Mouse (Mus musculus): Measurements from ENCODE around the gene Phospho1.

The Phospho1 gene

DNA sequence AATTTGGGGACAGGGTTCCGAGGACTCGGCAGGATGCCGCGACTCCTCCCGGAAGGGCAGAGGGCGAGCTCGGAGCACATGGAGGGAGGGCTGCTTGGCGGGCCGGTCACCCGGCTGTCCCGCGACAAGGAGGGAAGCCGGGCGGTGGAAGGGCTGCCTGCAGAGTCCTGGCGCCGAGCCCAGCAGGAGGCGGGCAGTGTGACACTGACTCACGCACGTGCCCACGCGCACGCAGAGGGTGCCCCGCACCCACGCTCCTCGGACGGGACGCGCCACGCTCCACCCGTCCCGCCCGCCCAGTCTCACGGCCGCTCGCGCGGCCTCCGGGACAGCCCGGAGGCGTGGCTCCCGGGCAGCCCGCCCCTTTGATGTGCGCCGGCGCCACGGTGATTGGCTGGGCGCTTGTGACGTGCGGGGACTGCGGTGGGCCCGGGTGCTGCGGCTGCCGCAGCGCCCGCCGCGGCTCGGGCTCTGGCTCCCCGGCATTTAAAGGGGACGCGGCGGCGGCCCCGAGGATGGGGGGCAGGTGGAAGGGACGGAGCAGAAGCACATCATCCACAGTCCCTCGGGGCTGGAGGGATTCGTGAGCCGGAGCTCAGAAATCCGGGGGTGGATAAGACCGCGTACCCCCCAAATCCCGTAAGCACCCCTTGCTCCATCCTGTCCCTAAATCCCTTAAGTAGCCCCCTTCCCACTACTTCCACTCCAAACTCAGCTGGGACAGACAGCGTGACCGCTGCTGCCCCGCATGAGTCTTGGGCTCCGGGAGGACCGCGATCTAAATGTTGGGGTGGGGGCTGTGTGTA is at the start of gene Phospho1:
Gene Phospho1, plus strand, starts transcription at position 429 of the 806 bp plus-strand sequence.
- DNase-seq (ENCODE audit: low spot score) = peak; percentile 91

- no peak for DNase-seq (ENCODE audit: low spot score)
These were observed 46.7 kb upstream of the Phospho1 start for GRCm38 (mm10) chr11:95777323-95778297.

GRCm38 (mm10) chr11:95778831-95779251 is 45.5 kb upstream of the Phospho1 start:
- DNase-seq (ENCODE audit: low spot score) = peak; percentile 20

DNA sequence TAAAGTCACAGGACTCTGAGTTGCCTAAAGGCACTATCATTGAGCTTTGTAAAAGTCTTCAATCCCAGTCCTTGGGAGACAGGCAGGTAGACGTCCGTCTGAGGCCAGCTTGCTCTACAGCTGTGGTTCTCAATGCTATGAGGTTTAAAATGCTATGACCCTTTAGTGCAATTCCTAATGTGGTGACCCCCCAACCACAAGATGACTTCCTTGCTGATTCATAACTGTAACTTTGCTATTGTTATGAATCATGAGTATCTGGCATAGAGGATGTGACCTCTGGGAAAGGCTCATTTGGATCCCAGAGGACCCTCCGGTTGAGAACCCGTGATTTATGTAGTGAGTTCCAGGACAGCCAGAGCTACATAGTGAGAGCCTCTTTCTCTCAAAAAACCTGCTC is 44.9 kb upstream of the Phospho1 start:
- no peak for DNase-seq (ENCODE audit: low spot score)

DNA sequence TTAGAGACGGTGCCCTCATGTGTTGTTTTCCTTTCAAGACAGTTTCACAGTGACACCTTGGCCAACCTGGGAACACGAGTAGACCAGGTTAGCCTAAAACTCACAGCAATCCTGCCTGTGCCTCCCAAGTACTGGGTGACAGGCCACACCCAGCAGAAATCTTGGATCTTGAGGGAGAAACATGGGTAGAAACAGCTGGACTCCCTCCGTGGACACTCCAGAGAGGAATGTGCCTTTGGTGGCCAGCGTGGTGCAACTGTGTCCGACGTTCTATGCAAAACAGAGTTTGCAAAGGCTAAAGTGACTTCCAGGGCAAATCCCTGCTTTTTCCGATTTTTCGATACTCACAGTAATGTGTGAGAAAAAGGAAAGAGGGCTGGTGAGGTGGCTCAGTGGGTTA is 43.8 kb upstream of the Phospho1 start:
- no peak for DNase-seq (ENCODE audit: low spot score)

- DNase-seq (ENCODE audit: low spot score) = no peak
These were observed 42.7 kb upstream of the Phospho1 start for GRCm38 (mm10) chr11:95781557-95781956.

DNA sequence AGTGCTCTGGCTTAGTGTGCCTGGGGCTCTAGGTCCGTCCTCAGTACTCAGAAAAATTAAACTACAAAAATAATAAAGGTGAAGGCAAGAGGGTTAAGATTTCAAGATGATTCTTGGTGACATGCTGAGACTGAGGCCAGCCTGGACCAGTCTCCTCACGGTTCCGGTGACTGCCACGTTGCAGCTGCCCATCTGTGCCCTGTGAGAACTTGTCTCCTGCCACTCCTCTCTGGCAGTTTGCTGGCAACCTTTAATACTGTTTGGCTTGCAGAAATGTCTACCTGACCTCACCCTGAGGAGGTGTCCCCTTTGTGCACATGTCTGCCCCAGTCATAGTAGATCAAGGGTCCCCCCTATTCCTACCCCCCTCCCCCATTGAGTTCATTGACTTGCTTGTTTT is 40.8 kb upstream of the Phospho1 start:
- DNase-seq (ENCODE audit: low spot score) = no peak

GRCm38 (mm10) chr11:95783958-95784357 is 40.3 kb upstream of the Phospho1 start:
- DNase-seq (ENCODE audit: low spot score) = no peak

GRCm38 (mm10) chr11:95785675-95786074 is 38.6 kb upstream of the Phospho1 start:
- DNase-seq (ENCODE audit: low spot score) = peak; percentile 39

- DNase-seq (ENCODE audit: low spot score) = no peak
These were observed 37.8 kb upstream of the Phospho1 start for GRCm38 (mm10) chr11:95786511-95786910.

DNA sequence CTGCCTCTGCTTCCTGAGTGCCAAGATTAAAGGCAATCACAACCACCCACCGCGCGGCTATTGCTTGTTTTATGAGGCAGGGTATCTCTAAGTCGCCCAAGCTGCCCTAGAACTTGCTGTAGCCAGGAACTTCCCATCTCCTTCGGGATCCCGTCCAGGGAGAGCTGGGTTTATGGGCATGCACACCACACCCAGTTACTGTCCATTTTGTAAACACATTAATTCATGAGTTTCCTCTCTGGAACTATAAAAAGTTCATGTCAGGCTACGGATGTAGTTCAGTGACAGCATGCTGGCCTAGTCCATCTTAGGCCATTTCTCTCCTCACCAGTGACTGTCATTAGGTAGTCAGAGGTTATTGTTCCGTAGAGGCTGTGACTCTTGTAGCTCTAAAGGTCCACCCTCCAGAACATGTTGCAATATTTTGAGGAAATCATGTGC is 34.8 kb upstream of the Phospho1 start:
- DNase-seq (ENCODE audit: low spot score) = no peak

DNA sequence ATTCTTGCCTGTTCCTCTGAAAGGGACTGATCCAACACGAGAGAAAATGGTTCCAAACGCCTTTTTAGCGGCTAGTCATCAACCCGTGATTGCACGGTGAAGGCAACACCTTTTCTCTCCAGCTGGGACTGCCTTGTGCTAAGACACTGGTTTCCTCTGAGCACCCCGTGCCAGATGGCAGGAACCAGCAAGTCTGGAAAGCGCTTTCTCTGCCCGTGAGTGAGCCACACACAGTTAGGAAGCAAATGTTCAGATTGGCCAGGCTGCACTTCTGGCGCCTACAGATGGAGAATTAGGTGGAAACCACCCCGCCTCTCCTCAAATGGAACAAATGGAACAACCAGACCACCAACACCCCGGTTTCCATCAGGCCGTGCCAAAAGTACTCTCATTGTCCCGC is 32.5 kb upstream of the Phospho1 start:
- no peak for DNase-seq (ENCODE audit: low spot score)

DNA sequence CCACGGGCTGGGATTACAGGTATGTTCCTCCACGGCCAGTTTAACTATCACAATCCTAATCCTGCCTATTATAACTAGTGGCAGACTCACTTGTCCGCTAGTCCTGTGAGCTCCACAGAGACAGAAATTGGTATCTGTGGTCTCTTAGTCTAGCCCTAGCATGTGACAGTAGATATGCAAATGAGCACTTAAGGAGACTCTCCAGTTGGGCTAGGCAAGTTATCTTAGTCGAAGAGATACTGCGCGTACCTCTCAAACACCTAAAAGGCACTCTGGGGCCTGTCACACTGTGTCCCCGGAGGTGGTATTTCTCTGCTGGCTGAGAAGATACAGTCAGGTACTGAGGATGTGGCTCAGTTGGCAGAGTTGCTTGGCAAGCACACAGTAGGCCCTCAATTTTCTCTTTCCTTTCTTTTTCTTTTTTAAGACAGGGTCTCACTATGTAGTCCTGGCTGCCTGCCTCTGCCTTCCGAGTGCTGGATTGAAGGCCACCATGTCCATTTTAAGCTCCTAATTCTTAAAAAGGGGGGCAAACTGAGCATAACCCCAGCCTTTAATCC is 31.3 kb upstream of the Phospho1 start:
- no peak for DNase-seq (ENCODE audit: low spot score)

DNA sequence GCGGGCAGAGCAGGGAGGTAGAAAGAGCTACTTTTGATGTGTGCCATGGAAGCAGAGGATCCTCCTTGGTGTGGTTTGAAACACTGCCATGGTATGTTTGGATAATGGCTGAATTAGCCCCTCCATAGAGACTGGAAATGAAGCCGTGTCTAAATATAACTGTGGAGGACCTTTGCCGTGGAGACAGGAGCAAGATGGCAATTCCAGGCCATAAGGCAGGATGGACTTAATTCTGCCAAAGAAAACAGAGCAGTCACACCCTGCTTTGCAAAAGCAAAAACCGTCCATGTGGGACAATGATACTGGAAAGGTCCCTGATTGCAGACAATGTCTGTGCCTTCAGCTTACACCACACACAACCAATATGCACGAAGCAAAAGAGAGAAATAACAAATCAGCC is 30.1 kb upstream of the Phospho1 start:
- DNase-seq (ENCODE audit: low spot score) = no peak

DNA sequence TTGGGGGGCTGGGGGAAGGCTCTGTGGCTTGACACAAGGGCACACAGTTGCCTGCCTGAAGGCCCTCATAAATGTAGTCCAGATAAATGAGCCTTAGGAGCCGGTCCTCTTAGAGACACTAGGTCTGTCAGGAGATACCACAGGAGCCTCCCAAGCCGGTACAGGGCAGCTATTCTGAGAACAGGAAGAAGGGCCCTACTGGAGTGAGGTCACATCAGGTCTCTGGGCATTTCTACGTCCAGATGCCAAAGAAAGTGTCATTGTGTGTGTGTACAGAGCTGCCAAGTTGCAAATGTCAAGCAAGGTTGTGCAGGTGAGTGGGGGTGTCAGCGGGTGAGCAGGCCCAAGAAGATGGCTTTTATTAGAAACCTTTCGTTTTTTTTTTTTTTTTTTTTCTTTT is 28.7 kb upstream of the Phospho1 start:
- DNase-seq (ENCODE audit: low spot score) = no peak

DNA sequence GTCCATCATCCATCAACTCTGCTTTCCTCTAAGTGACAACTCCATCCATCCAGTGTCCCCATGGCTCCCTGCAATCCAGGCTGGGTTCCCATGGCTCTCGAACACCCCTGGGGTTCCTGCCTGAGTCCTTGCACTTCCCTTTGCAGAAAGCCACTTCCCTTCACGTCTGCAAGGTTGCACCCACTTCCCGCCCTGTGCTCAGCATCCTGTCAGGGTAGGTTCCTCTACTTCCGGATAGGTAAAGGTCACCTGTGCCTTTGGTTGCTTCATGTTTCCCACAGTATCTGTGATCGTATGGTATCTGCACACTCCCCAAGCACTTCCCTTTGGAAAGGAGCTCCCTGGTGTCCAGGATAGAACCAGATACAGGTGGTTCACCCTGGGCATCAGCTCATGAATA is 19.3 kb upstream of the Phospho1 start:
- no peak for DNase-seq (ENCODE audit: low spot score)

GRCm38 (mm10) chr11:95805527-95805926 is 18.8 kb upstream of the Phospho1 start:
- DNase-seq (ENCODE audit: low spot score) = no peak

GRCm38 (mm10) chr11:95807884-95808283 is 16.4 kb upstream of the Phospho1 start:
- no peak for DNase-seq (ENCODE audit: low spot score)

- DNase-seq (ENCODE audit: low spot score) = no peak
These were observed 15.8 kb upstream of the Phospho1 start for GRCm38 (mm10) chr11:95808448-95809011.

DNA sequence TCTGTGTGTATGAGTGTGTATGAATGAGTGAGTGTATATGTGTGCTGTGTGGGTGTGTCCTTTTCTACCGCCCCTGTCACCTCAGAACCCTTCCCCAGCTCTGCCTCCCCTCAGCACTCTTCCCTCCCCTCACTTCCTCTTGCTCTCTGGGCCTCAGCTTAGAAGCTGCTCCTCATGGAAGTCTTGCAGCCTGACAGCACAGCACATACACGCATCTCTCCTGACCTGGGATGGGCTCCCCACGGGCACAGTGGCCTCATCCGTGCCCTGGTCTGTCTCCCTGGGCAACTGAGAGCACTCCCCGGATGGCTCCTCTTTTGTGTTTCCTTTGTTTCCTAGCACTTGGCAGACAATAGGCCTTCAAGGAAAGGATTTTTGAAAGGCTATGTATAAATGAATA is 14.7 kb upstream of the Phospho1 start:
- DNase-seq (ENCODE audit: low spot score) = peak; percentile 24

DNA sequence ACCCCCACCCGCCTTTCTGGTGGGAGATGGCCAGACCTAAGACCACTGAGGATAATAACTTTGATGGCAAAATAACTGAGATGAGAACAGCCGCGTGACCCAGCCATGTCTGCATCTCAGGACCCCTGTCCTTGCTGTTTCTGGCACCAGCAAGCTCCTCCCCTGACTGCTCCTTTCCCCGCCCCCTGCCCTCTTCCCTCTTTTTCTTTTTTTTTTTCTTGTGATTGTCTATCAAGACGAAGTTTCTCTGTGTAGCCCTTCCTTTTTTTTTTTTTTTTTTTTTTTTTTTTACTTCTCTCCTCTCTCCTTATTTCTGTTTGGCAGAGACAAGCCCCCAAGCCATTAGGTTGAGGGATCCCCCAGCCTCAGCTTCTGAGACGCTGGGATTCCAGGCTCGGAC is 13.5 kb upstream of the Phospho1 start:
- DNase-seq (ENCODE audit: low spot score) = no peak

DNA sequence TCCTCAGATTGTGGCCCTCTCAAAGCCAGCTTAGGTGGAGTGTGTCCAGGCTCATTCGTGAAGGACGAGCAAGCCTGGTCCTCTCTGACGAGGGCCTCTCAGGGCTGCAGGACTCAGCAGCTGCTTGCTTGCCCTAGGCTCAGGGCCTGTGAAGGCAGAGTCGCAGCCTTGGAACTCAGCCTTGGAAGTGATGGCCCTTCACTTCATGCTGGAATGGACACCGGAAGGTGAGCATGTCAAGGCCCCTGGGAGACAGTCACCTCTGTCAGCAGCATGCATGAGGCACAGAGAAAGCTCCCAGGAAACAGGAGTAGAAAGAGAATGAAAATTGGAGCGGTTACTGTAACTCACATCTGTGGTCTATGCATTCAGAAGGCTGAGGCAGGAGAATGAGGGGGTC is 12.6 kb upstream of the Phospho1 start:
- DNase-seq (ENCODE audit: low spot score) = no peak

Measured in retina, embryonic 14.5 days (tissue).